Mouse (Mus musculus) cerebral cortex, adult 2 months (tissue): Measurements from ENCODE around the gene Ptpn13.

Experiments used
- WGBS: fragments of 180-500 bp; shearing (Covaris S2); methylation state at CpG from one replicate; pipeline ENCODE4 v1.1.7; 2018; 5-methylcytosine and 5-hydroxymethylcytosine counted together

Gene Ptpn13

GRCm38 (mm10) chr5:103647320-103647719 lies 222.3 kb downstream of the Ptpn13 start:
- 88% methylated on average over 3 of the region's 3 CpGs for WGBS
